Mouse (Mus musculus) midbrain, embryonic 12.5 days (tissue): ENCODE results near the gene Dxo. TPM values are rescaled to one million over a fixed set of nuclear protein-coding genes. Genes with fewer than 3 reads are reported as not detected.

Source experiments
- microRNA-seq: library from miRNA; unstranded; fragments of <30 nt; microRNA quantifications from one replicate; pipeline ENCODE4, GENCODE M21; 2017
- polyA plus RNA-seq: library from polyadenylated mRNA; unstranded; fragments of >200 nt; fragmentation: Nextera tagmentation; extraction: Ambion mirVana; gene quantifications from 2 replicates; pipeline ENCODE4 v1.2.1, GENCODE M21; 2016

Gene Dxo
- polyA plus RNA-seq, 1 experiment from 2014 or later = 72.7 TPM

Small RNA genes within 50 kb of the gene (microRNA-seq; reads per million reads assigned to microRNA genes)
- 1.9 reads per million for gene Mir6970
- gene Mir6971 = 1.9 reads per million
- gene Mir6972 = not detected

Other genes starting within 250 kb of the Dxo start
- gene Gpsm3, start 247.2 kb upstream of the Dxo start, polyA plus RNA-seq = 2.9 and 3.3 TPM in 2 replicates
- gene Pbx2, start 245.8 kb upstream of the Dxo start, polyA plus RNA-seq = 20.8 and 22.5 TPM in 2 replicates
- 2.2 and 2.3 TPM in 2 replicates for gene Ager, start 239.2 kb upstream of the Dxo start, polyA plus RNA-seq
- gene Rnf5, start 233.3 kb upstream of the Dxo start, polyA plus RNA-seq = 240 and 243 TPM in 2 replicates
- gene Agpat1, start 232.8 kb upstream of the Dxo start, polyA plus RNA-seq = 82.8 and 86.2 TPM in 2 replicates
- gene Egfl8, start 221.0 kb upstream of the Dxo start, polyA plus RNA-seq = 4.5 and 6.0 TPM in 2 replicates
- 21.3 and 23.8 TPM in 2 replicates for gene Ppt2, start 208.5 kb upstream of the Dxo start, polyA plus RNA-seq
- gene Prrt1, start 207.5 kb upstream of the Dxo start, polyA plus RNA-seq = 3.9 and 4.2 TPM in 2 replicates
- 16.4 and 18.1 TPM in 2 replicates for gene Fkbpl, start 192.3 kb upstream of the Dxo start, polyA plus RNA-seq
- 116 and 121 TPM in 2 replicates for gene Atf6b, start 189.9 kb upstream of the Dxo start, polyA plus RNA-seq
- 0.04 and 0.05 TPM in 2 replicates for gene Tnxb, start 166.5 kb upstream of the Dxo start, polyA plus RNA-seq
- gene C4b, start 93.1 kb upstream of the Dxo start, polyA plus RNA-seq = 0.05 and 0.11 TPM in 2 replicates
- not detected in 2 replicates for gene Cyp21a1, start 32.5 kb upstream of the Dxo start, polyA plus RNA-seq
- 26.1 and 30.8 TPM in 2 replicates for gene Stk19, start 74 bp upstream of the Dxo start, polyA plus RNA-seq
- 67.4 and 71.5 TPM in 2 replicates for gene Skiv2l, start 13.2 kb downstream of the Dxo start, polyA plus RNA-seq
- gene Nelfe, start 13.4 kb downstream of the Dxo start, polyA plus RNA-seq = 114 TPM in 2 replicates
- gene Cfb, start 25.5 kb downstream of the Dxo start, polyA plus RNA-seq = 3.3 and 3.5 TPM in 2 replicates
- gene Zbtb12, start 42.5 kb downstream of the Dxo start, polyA plus RNA-seq = 11.4 and 15.1 TPM in 2 replicates
- not detected in 2 replicates for gene Gm20547, start 45.0 kb downstream of the Dxo start, polyA plus RNA-seq
- 0.86 and 2.1 TPM in 2 replicates for gene C2, start 61.2 kb downstream of the Dxo start, polyA plus RNA-seq
- gene Ehmt2, start 61.5 kb downstream of the Dxo start, polyA plus RNA-seq = 113 and 120 TPM in 2 replicates
- 0.08 and 0.13 TPM in 2 replicates for gene Slc44a4, start 77.4 kb downstream of the Dxo start, polyA plus RNA-seq
- gene Neu1, start 94.2 kb downstream of the Dxo start, polyA plus RNA-seq = 20.4 and 20.7 TPM in 2 replicates
- 0.22 TPM in 1 of 2 replicates, not detected in the other for gene Hspa1b, start 122.2 kb downstream of the Dxo start, polyA plus RNA-seq
- gene Gm20481, start 132.9 kb downstream of the Dxo start, polyA plus RNA-seq = not detected in 2 replicates
- gene Hspa1a, start 135.1 kb downstream of the Dxo start, polyA plus RNA-seq = 2.3 and 2.8 TPM in 2 replicates
- 1.1 and 1.7 TPM in 2 replicates for gene Hspa1l, start 135.7 kb downstream of the Dxo start, polyA plus RNA-seq
- 188 and 202 TPM in 2 replicates for gene Lsm2, start 144.8 kb downstream of the Dxo start, polyA plus RNA-seq
- gene Vars, start 164.0 kb downstream of the Dxo start, polyA plus RNA-seq = 139 and 142 TPM in 2 replicates
- gene Vwa7, start 179.6 kb downstream of the Dxo start, polyA plus RNA-seq = 0.14 and 0.23 TPM in 2 replicates
- gene Sapcd1, start 191.0 kb downstream of the Dxo start, polyA plus RNA-seq = 5.2 and 6.8 TPM in 2 replicates
- gene Msh5, start 209.7 kb downstream of the Dxo start, polyA plus RNA-seq = 6.9 and 7.6 TPM in 2 replicates
- gene Clic1, start 212.9 kb downstream of the Dxo start, polyA plus RNA-seq = 145 and 165 TPM in 2 replicates
- gene Ddah2, start 222.0 kb downstream of the Dxo start, polyA plus RNA-seq = 595 and 615 TPM in 2 replicates
- not detected in 2 replicates for gene Ly6g6c, start 228.4 kb downstream of the Dxo start, polyA plus RNA-seq
- gene Mpig6b, start 229.2 kb downstream of the Dxo start, polyA plus RNA-seq = 0.52 and 0.93 TPM in 2 replicates
- gene Ly6g6e, start 239.9 kb downstream of the Dxo start, polyA plus RNA-seq = 0.24 TPM in 1 of 2 replicates, not detected in the other
- gene Ly6g6d, start 241.0 kb downstream of the Dxo start, polyA plus RNA-seq = 1.1 and 1.7 TPM in 2 replicates
- 0.47 TPM in 2 replicates for gene Ly6g6f, start 248.6 kb downstream of the Dxo start, polyA plus RNA-seq